Mouse (Mus musculus) kidney, postnatal 14 days (tissue): ENCODE results near the gene Cd109.

Experiments used
- DNase-seq: peaks from one replicate; pipeline ENCODE4 v3.0.0; 2022; ENCODE audit warnings: mixed read lengths

The Cd109 gene

GRCm38 (mm10) chr9:78615401-78616021 is at the start of gene Cd109:
Cd109 (plus strand) TSS chr9:78615546.
- DNase-seq: peak; percentile 41

DNA sequence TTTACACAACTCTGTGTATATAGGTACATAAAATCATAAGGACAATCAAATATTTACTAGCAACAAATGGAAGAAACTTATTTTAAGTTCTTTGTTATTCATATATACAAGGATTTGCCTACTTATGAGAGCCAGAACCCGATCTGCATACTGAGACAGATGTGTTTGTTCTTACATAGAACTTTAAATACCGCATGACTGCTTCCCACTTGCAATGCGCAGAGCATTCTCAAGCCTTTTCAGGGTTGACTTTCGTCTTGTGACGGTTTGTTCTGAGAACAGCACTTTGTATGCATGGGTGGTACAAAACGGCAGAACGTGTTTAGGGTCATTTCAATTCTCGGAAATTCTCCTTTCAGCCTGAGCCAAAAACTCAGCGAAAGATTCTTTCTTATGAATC is 45.4 kb upstream of the Cd109 start:
- DNase-seq: no peak

GRCm38 (mm10) chr9:78576466-78576865 is 38.9 kb upstream of the Cd109 start:
- no peak for DNase-seq

DNA sequence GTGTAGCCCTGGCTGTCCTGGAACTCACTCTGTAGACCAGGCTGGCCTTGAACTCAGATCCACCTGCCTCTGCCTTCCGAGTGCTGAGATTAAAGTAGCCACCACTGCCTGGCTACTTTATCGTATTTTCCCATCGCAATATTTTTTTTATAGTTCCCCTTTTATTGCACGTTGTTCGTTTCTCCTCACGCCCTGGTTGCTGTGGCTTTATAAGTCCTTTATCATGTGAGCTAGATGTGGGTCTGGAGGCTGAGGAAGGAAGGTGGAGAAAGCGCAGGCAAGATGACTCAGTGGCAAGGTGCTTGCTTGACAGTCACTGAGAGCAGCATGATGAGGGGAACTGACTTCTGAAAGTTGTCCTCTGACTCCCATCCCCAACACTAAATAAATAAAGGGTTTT is 36.5 kb upstream of the Cd109 start:
- DNase-seq: no peak

GRCm38 (mm10) chr9:78579644-78580396 is 35.5 kb upstream of the Cd109 start:
- DNase-seq: no peak

- DNase-seq: no peak
These were observed 28.0 kb upstream of the Cd109 start for GRCm38 (mm10) chr9:78587218-78587883.

DNA sequence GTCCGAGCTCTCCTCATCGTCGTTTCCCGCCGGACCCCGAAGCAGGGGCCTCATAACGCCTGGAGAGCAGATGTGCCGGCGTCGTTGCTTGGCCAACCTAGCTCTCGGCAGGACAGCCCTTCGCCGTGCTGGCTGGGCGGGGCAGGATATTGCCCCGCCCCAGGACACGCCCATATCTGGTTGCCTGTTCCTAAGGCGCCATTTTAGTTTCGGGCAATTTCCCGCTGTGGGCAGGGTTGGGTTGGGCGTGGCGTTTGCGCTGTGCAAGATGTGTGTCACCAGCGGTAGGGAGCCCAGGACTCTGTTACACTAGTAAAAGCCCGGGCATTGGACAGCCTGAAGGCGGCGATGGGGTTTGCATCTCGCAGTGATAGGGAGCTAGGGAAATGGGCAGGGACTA is 27.4 kb upstream of the Cd109 start, which contains the start of gene Slc17a5:
Gene Slc17a5, minus strand, starts transcription at position 128 of the 400 bp plus-strand sequence.
- peak; percentile 95 for DNase-seq

- DNase-seq: peak; percentile 21
These were observed 26.8 kb upstream of the Cd109 start for GRCm38 (mm10) chr9:78588411-78589033.

DNA sequence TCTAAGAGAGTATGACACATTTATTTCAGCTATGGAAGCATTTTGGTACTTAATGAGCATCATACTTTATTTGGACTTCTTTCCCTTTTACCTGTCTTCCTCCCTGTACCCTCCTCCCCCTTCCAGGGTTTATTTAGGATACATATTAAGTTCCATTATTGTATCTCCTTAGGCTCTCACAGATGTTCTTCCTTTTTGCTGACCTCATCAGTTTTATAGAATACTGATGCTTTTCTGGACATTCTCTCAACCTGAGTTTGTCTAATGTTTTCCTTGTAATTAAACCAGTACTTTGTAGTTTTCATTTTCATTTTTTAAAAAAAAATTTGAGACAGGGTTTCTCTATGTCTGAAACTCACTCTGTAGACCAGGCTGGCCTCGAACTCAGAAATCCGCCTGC is 24.9 kb upstream of the Cd109 start:
- DNase-seq: no peak

- DNase-seq: no peak
These were observed 20.1 kb upstream of the Cd109 start for GRCm38 (mm10) chr9:78595257-78595656.

DNA sequence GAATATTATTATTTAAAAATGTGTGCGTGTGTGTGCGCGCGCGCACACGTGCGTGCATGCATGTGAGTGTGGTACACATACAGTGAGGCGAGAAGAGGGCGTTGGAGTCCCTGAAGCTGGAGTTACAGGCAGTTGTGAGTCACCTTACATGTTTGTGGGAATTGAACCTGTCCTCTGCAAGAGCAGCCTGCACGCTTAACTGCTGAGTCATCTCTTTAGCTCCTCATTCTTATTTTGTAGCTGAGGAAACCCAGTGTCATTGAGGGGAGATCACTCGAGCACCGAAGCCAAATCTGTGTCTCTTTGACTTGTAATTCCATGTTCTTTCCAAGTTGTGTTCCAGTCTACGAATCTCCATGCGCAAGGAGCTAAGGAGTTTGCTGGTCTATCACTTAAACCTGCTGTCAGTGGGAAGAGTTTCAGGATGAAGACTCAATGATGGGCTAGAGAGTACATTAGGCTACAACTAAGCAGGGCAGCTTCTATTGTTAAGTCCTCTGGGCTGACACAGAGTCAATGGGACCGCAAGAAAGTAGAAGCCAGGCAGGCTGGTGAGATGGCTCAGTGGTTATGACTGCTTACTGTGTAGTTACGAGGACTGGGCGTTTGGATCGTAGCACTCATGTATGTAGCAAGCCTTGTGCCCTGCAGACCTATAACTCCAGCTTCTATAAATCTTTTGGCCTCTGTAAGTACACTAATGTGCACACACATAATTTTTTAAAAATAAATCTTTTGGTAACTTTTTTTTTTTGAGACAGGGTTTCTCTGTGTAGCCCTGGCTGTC is 19.4 kb upstream of the Cd109 start:
- DNase-seq: no peak

- DNase-seq: peak; percentile 51
These were observed 18.5 kb upstream of the Cd109 start for GRCm38 (mm10) chr9:78596834-78597233.

GRCm38 (mm10) chr9:78599927-78600326 is 15.4 kb upstream of the Cd109 start:
- DNase-seq: no peak

DNA sequence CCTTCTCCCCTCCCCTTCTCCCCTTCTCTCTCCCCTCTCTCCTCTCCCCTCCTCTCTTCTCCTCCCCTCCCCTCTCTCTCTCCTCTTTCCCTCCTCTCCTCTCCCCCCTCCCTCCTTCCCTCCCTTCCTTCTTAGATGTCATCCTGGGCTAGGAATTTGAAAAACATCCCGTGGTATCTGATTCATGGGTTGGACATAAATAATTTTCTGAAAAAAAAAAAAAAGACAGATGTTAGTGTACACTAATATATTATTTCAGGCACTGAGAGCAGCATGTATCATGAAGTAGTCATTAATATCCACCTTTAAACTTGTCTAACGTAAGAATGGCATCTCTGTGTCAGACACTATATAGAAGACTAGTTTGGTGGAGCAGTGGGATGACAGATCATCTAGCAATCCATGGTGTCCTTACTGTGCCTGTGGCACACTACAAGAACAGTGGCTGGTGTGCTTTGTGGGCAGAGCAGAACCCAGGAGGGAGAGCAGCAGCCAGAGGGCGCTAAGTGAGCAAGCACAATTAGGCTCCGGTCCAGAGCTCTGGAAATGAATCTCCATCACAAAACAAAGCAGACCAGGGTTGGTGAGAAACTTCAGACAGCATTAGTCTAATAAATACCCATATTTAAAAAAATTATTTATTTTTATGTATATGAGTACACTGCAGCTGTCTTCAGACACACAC is 14.2 kb upstream of the Cd109 start:
- peak; percentile 35 for DNase-seq

DNA sequence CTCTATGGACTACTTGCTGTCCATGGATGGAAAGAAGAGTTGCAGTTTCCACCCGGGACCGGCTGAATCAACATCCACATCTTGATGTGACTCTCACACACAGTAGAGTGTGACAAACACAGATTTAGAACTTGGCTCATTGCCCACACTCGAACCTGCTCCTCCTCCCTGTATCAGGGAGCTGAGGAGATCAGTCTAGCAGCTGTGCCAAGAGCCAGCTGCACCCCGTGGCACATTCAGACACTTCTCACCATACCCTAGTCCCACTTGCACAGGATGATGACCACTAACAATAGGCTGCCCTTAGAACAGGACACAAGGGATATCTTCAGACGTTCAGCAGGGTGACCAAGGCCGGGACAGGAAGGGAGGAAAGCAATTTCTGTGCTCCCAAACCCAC is 1.1 kb upstream of the Cd109 start:
- no peak for DNase-seq

- DNase-seq: peak; percentile 34
These were observed 3.9 kb downstream of the Cd109 start for GRCm38 (mm10) chr9:78619285-78619684.

DNA sequence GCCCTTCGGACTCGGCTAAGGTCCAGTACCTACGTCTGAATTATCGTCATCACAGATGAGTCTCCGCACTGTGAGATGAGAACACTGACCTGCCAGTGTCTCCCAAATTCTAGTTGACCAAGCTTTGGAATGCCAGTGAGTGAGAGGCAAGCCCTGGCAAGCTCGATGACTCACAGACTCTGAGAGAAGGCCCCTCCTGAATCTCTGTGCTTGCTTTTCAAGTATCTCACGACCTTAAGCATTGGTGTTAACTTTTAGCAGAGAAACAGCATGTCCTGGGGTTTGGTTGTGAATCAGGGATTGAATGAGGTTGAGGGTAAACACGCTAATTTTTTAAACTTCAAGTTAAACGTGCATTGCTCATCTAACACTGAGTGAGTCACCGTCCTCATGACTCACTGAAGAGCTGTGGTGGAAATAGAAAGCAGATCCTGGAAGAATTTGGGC is 8.0 kb downstream of the Cd109 start:
- DNase-seq: no peak

GRCm38 (mm10) chr9:78629991-78630390 is 14.6 kb downstream of the Cd109 start:
- peak; percentile 21 for DNase-seq

GRCm38 (mm10) chr9:78631755-78632434 is 16.5 kb downstream of the Cd109 start:
- DNase-seq: no peak

GRCm38 (mm10) chr9:78633976-78634375 is 18.6 kb downstream of the Cd109 start:
- no peak for DNase-seq

DNA sequence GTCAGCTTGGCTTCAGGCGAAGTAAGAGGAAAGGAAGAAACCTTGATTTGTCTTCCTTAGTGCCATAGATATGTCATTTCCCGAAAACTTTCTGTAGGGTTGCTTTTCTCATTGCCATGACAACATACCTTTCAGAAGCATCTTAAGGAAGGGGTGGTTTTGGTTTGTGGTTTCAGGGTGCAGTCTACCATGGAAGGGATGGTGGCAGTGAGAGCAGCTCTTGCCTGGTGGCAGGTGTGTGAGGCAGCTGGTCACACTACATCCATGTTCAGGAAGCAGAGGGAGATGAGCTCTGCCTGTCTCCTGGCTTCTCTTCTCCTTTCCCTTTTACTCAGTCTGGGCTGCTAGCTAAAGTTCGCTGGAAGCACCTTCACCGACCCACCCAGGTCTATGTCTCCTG is 26.0 kb downstream of the Cd109 start:
- DNase-seq: no peak
